Mouse (Mus musculus): ENCODE results near the gene Lrp2.

The Lrp2 gene

DNA sequence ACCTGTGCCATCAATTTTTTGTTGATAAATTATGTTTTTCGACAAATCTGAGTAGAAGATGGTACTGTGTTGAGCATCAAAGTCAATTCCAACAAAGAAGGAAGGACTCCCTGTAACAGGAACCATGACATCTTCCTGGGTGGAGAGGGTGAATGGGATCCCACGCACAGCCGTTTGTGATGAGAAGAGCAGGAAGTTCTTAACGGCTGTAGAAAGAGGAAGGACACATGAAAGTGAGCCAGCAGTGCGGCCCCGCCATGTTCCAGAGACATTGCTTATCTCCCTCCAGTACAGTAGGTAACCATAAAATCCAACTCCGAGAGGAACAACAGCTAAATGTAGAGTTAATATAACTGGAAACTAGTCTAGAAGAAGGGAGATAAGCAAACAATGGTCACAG lies 67.6 kb downstream of the Lrp2 start:
- no peak for DNase-seq (ENCODE audit: low spot score in 2 of 2)

DNA sequence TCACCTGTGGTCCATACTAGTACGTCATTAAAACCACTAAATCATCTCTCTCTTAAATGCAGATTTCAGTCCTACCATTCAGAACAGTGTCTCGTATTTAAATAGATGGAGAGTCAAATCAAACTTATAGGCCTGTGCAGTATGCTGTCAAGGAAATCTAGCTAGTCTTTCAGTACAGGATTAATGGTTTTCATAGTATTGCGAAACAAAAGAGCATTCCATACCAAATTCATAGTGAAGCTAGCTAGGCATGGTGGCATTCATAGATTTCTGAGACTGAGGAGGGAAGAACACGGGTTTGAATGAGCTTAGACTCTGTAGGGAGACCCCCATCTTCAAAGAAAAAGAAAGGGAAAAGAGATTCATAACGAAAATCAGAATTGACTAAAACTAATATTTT lies 74.1 kb downstream of the Lrp2 start:
- no peak for DNase-seq (ENCODE audit: low spot score in 2 of 2)

DNA sequence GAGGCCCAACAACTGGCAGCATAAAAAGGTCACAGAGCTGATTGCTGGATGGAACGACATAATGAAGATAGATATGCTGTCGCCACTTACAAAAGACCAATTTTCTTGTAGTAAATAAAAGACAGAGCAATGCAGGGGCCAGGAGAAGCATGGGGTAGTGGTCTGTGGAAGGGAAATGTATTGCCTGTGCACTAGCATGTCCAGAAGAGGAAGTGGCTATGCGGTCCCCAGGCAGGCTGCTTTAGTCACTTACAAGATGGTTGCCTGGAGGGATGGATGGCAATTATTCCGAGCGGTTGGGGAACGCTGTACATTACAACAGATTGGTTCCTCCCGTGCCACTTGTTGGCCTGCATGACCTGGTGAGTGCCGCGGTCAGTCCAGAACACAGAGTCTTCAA lies 85.5 kb downstream of the Lrp2 start:
- no peak for DNase-seq (ENCODE audit: low spot score in 2 of 2)

DNA sequence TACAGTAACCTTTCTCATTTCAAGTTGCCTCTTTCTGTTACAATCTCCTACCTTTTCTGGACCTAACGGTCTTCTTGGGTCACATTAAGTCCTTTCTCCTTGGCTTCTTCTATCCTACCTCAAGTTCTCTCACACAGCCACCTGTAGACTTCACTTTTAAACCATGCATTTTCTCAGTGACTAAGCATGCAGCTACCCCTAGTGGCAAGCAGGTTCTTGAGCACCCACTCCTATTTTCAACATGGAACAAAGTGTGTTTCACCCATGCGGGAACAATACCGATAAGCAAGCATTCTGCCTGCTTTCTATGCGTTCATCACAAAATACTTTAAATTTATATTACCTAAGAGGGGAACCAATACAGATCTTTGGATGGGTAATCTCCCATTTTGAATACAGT lies 92.7 kb downstream of the Lrp2 start:
- no peak for DNase-seq (ENCODE audit: low spot score in 2 of 2)

DNA sequence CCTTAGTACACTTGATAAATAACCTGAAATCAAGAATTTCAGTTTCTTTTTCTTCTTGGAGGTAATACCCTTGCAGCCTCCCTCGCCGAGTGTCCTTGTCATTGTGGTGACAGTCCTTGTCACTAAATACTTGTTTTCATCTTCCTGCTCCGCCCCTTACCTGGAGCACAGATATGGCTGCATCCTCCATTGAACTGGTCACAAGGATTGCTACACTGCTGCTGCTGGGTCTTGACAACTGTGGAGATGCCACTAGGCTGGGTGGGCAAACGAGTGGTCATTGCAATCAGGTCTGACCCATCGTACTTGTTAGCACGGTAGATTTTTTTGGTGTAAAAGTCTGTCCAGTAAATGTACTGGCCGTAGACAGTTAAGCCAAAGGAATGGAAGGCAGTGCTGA lies 104.9 kb downstream of the Lrp2 start:
- DNase-seq (ENCODE audit: low spot score in 2 of 2), result no peak

DNA sequence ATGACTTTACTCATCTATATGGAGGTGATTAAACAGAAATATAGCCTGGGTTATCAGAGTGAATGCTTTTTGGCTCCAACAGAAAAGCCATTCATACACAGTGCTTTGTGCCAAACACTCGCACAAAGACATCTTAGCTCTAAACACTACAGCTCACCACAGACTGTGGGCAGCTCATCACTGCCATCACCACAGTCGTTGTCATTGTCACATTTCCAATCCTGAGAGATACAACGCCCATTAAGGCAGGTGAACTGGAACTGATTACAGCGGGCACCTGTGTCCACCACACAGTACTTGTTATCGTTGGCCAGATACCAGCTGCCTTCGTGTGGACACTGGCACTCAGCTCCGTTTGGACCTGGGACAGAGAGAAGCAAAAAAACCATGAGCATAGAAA lies 106.0 kb downstream of the Lrp2 start:
- no peak for DNase-seq (ENCODE audit: low spot score in 2 of 2)

DNA sequence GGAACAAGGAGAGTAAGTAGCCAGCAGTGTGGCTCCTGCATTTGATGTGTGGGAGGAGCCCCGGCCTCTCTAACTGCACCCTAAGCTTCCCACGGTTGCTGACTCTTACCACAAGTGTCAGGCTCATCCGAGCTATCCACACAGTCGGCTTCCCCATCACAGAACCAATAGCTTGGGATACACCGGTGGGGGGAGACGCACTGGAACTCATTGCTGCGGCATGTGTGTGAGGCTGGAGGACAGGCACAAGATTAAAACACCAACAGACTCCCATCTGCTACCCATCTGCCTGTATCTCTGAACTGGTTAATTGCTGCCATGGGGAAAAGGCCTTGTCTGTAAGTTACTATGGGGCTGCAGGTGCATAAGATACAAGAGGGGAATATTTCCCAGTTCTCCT lies 109.0 kb downstream of the Lrp2 start:
- DNase-seq (ENCODE audit: low spot score in 2 of 2), result no peak

DNA sequence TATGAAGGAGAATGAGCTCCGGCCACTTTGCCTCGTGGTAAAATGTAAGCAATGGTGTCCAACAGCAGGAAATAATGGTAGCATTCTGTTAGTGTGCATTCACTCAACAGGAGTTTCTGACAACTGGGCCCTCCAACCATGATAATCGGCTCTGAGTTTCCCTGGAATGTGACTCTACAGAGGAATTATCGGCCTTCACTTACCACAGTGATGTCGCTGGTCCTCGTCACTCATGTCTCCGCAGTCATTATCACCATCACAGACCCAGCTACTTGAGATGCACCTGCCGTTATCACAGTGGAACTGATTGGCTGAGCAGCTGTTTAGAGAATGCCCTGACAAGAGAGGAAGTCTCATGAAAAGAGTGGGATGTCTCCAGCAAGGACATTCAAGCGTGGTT lies 110.7 kb downstream of the Lrp2 start:
- no peak for DNase-seq (ENCODE audit: low spot score in 2 of 2)

DNA sequence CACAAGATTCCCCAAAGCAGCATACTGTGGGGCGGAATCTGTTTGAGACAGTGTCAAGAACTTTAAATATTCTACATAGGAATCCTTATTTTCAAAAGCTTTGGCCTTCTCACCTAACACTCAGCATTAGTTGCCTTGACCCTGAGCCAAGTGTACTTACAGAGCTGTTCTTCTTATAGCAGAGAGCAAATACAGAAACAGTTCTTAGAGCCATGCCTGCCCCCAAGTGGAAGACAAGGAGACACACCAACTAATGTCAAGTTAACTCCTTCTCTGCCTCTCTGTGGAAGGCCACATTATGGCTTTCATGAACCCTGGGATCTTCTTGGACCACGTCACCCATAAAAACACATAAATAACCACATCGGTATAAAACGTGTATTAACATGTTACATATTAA lies 114.0 kb downstream of the Lrp2 start:
- DNase-seq (ENCODE audit: low spot score in 2 of 2), result no peak

DNA sequence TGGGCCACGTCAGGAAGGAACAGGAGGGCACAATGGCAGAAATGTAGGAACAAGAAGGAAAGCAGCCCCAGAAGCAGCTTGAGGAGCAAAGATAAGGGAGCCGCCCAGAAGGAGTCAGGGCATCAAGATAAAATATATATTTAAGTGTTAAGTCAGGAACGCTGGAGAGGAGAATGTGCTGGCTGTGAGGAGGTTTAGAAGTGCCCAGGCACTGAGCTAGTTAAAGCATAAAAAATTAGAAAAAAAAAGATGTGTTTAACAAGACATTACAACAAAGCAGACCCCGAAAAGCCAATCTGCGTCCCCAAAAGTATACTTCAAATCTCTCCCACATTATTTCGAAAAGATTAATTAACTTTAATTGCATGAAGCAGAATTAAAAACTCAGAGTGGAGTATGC lies 122.3 kb downstream of the Lrp2 start:
- DNase-seq (ENCODE audit: low spot score in 2 of 2), result no peak

DNA sequence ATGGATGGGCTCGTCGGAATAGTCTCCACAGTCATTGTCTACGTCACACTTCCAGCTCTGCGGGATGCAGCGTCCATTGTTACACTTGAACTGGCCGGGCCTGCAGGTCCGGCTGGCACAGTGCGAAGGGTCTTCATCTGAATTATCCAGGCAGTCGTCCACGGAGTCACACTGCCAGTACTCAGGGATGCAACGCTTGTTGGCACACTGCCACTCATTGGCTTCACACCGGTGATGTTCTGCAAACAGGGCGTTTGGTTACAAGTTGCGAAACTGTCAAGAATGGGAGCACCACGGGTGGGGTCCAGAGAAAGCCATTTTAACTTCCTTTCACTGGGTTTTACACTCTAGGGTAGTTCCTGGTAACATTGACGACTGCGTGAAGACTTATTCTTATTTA lies 126.4 kb downstream of the Lrp2 start:
- DNase-seq (ENCODE audit: low spot score in 2 of 2), result no peak

DNA sequence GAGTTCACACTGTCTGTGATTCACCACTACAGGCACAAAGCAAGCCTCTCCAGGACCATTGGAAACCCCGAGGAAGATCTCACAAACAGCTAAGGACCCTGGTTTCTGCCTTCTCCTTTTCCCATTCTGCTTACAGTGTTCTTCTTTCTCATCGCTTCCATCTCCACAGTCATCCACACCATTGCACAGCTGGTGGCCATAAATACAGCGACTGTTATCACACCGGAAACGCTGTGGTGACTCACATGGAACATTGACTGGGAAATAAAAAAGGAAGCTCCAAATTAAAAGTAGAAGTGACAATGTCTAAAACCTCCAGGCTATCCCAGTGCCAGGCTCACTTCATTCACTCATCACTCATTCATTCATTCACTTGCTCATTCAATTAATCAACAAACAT lies 134.7 kb downstream of the Lrp2 start:
- no peak for DNase-seq (ENCODE audit: low spot score in 2 of 2)

DNA sequence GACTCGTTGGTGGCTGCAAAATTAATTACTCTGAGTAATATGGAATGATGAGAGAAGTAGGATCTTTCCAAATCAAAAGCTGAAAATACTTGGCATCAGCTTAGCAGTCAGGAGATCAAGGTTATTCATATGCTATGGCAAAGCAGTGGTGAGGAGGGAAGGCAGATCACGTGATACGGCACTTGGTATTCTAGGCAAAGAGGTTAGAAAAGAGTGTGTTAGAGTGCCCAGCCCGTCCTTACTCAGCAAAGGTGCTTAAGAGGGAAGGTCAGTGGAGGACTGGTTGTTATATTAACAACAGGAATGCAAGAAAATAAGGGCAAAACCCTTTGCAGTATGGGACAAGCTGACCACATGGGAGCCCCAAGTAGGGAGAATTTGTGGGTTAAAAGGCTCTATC lies 137.3 kb downstream of the Lrp2 start:
- DNase-seq (ENCODE audit: low spot score in 2 of 2), result no peak

DNA sequence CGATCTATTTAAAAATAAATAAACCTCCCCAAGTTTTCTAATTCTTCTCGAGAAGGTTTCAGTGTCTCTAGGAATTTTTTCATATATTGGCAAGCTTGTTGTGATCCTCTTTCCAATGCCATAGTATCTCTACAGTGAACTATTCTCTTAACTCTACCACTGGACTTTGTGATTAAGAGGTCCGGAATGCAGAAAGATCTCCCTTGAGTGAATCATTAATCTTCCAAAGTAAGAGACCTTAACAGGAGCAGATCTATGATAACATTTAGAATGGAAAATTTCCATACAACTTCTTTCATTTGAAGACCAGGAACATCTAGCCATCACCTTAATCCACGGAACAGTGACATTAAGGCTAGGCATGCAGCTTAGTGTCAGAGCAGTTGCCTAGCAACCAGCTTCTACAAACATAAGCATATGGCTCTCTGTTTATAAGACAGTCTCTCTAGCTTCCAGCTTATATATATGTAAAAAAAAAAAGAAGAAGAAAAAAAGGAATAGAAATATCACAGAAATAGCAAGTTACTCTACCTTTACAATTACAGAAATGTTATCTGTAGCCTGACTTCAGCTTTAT lies 139.9 kb downstream of the Lrp2 start:
- no peak for DNase-seq (ENCODE audit: low spot score in 2 of 2)

DNA sequence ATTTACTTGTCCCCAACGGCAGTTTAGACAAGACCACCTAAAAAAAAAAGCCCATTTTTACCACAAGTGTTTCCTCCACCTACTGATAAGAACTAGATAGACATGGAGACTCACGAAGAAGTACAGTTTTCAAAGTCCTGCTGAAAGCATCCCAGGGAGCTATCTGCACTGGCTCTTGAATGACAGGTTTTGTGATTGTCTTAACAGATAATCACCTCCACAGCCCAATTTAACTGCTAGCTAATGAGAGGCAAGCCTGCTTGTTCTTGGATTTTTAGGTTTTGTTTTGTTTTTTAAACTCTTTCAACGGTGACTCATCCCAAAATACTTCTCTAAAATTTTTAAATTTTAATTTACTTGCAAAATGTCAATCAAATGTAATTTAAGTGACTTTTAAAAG lies 144.2 kb downstream of the Lrp2 start:
- DNase-seq (ENCODE audit: low spot score in 2 of 2), result no peak

DNA sequence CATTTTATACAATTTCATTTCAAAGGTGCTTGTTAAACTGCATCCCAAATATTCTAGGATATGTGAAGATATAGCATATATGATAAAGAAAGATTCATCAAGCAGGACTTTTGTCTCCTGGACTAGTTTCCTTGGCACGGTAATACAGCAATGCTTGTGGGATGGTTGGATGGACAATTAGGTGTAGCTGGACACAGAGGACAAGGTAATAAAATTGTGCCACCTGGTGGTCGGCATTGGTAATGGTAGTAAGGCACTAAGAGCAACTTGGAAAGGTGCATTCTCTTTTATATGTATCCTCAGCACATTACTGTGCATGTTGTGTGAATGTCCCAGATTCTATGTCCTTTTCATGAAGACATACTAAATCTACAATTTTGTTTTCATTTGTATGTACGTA lies 157.7 kb downstream of the Lrp2 start:
- DNase-seq (ENCODE audit: low spot score in 2 of 2), result peak; percentile 5 to 8

DNA sequence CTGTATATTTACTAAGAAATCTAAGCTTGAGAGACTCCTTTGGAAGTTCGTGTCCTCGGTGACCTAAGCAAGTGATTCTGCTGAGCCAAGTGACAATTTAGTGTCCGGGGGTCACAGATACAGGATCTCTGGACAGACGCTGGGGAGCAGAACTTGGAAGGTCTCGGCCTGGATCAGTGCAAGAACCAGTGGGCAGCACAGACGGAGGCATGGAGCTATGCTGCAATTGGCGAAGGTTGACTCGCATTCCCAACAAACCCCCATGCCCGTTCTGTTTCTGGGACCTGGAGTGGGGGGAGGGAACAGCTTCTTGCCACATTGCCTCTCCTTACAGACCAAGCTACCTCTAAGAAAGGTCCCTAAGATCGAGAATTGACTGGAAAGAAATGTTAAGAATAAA lies 158.7 kb downstream of the Lrp2 start:
- no peak for DNase-seq (ENCODE audit: low spot score in 2 of 2)

DNA sequence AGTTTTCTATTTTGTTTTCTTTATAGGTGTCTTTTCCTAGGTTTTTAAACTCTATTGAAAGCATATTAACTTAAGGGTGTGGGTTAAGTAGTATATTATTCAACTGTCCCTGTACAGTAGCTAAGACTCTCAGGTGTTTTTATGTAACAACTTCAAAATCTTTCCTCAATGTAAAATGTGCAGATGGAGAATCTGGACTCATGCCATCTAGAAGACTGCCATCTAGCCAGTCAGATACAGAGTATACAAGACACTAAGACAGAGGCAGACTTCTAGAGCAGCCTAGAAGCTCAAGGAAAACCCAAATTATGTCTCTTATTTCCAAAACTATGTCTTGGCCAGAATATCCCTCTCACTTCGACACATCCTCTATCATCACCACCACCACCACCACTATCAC lies 159.8 kb downstream of the Lrp2 start:
- no peak for DNase-seq (ENCODE audit: low spot score in 2 of 2)

DNA sequence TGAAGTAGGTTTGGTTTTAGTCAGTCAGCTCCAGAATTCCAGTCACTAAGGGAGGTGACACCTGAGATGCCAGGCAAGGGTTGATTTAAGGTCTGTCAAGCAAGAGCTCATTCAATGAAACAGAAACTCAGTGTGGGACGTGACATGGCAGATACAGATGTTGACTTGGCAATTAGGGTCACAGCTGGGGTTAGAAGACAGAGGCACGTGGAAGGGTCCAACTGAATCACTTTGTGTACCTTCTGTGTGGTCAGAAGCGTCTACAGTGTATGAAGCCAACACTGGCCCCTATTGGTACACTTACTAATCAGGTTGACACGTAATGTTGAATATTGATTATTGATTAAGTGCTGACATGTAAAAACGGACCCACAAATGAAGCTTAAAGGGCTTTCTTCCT lies 161.0 kb downstream of the Lrp2 start:
- no peak for DNase-seq (ENCODE audit: low spot score in 2 of 2)

DNA sequence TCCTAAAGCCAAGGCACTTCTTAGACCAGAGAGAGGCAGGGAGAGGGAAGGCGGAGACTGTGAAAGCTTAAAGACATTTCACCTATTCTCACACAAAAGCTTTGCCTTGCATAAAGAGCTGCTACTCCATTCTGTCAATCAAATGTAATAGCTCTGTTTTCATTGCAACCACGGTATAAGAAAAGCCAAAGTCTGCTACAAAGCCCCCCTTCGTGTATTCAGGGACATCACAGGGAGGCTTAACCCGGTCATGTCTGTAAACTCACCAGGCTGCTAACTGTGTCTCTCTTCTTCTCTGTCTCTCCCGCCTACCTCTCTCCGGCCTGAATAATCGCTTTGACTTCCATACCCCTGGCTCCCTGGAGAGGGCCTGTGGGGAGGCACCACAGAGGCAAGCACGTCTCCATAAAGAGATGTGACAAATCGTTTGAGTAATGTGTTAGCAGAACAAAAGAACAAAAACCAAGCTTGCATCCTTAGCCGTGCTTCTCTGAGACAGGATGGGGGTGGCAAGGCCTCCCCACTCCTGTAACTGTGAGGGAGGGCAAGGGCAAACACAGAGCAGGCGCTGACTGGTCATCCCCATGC lies 167.5 kb downstream of the Lrp2 start:
- DNase-seq (ENCODE audit: low spot score in 2 of 2), result no peak

DNA sequence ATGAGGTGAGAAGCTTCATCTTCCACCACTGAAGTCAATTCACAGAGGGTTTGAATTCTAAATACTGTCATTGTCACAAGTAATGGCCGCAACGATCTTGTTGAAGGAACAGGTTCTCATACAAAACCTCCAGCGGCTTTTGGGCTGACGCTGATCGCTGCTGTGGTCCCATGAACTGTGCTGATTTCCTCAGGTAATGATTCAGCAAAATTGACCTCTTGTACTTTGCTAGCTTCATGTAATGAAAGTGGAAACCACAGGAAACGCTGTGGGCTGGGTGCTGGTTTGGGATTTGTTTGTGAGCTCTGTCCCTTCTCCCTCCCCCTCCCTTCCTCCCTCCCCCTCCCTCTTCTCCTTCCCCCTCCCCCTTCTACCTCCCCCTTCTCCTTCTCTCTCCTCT lies 170.8 kb downstream of the Lrp2 start:
- peak in 1 of 2 experiments; percentile 6 for DNase-seq (ENCODE audit: low spot score in 2 of 2)

DNA sequence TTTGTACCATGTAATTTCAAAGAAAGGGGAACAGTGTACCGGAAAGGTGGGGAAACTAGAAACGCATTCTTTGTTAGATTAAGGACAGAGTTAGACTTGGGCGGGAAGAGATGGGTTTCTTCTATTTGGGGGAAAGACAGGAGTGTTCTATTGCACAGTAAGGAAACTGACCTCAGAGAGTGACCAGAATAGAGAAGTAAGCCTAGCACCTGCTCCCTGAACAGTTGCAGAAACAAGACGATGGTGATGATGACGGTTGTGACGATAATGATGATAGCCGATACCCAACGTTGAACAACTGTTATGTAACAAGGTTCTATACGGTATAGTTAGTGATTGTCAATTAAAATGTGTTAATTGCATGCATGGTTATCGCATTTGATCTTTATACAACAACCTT lies 171.3 kb downstream of the Lrp2 start:
- no peak for DNase-seq (ENCODE audit: low spot score in 2 of 2)

DNA sequence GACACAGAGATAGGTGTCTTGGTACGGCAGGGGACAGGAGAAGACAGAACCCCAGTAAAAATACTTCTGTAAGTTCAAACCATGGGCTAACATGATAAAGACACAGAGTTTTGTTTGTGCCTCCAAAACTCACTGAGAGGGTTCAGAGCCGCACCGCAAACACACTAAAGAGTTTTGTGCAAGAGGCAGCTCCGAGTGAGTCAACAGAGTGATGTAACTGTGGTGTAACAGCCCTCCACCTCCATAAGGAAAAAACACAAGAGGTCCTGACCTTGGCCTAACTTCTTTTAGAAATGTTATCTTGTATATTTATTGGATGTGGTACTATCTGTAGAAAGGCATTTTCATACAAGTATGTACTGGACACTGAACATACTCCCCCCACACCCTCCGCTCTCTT lies 180.2 kb downstream of the Lrp2 start:
- no peak for DNase-seq (ENCODE audit: low spot score in 2 of 2)

DNA sequence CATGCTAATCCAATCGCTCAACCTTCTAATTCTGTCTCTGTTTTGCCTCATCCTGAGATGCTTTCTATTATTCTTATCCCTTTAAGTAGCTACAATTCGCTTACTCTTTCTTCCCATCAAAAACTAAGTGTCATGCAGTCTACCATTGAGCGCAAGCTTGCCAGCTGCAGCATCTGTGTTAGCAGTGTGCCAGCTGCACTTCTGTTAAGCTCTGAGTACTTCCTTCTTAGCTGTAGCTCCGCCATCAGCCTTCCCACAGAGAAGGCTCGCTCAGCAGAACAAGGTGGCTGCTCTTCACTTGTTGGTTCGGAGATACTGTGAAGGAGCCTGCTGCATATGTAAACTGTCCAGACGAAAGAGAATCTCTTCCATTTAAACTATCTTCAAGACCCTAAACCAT lies 183.6 kb downstream of the Lrp2 start:
- no peak for DNase-seq (ENCODE audit: low spot score in 2 of 2)
